Mouse (Mus musculus) erythroblast, embryonic 14.5 days (primary cell): ENCODE results near the gene Dnaja3. TPM values are rescaled to one million over a fixed set of nuclear protein-coding genes. Genes with fewer than 3 reads are reported as not detected.

Source experiments
- H3K27me3 ChIP-seq: 2 replicates; pipeline ENCODE4 v1.6.1; 2012; ENCODE audit warnings: inconsistent platforms; ENCODE audit not compliant: control insufficient read depth
- H3K36me3 ChIP-seq: 2 replicates; pipeline ENCODE4 v1.6.1; 2012; ENCODE audit warnings: mild to moderate bottlenecking, inconsistent platforms; ENCODE audit not compliant: control insufficient read depth
- H3K4me1 ChIP-seq: 2 replicates; pipeline ENCODE4 v1.6.1; 2012; ENCODE audit warnings: inconsistent platforms; ENCODE audit not compliant: control insufficient read depth
- H3K4me3 ChIP-seq: replicated peaks from 2 replicates; pipeline ENCODE3; 2012; ENCODE audit warnings: moderate library complexity, mild to moderate bottlenecking, inconsistent platforms
- H3K9me3 ChIP-seq: 2 replicates; pipeline ENCODE4 v1.6.1; 2012; ENCODE audit warnings: low read length, inconsistent platforms, mixed read lengths; ENCODE audit not compliant: control insufficient read depth
- GATA1 ChIP-seq: IDR thresholded peaks from 2 replicates; pipeline ENCODE4 v1.6.1; 2012; ENCODE audit warnings: low read length, inconsistent platforms, mixed read lengths
- TAL1 ChIP-seq: IDR thresholded peaks from 3 replicates; pipeline ENCODE4 v1.6.1; 2012; ENCODE audit warnings: low read length, inconsistent platforms, mixed read lengths
- polyA plus RNA-seq: library from polyadenylated mRNA; stranded (reverse); fragments of >175 nt; gene quantifications from 2 replicates; pipeline ENCODE4 v1.2.3, GENCODE M21; 2012

The Dnaja3 gene
- polyA plus RNA-seq, 1 experiment = 0.66 TPM

GRCm38 (mm10) chr16:4722128-4722914 is 82.5 kb downstream of the Dnaja3 start:
- H3K27me3 ChIP-seq = no peaks in the 10 kb centered on the region
- H3K36me3 ChIP-seq = no peaks in the 10 kb centered on the region
- TF ChIP-seq TAL1 (no peak), GATA1 (no peak)
- H3K4me3 ChIP-seq = no peak overlapping the region
- peaks cover 52% of the 10 kb centered on the region for H3K4me1 ChIP-seq
- H3K9me3 ChIP-seq = no peaks in the 10 kb centered on the region

GRCm38 (mm10) chr16:4722915-4723209 is 83.1 kb downstream of the Dnaja3 start:
- TF ChIP-seq TAL1 = no peak
- TF ChIP-seq GATA1 = no peak
- Histone ChIP-seq H3K4me3 (no peak overlapping the region), H3K4me1 (peaks cover 52% of the 10 kb centered on the region), H3K36me3 (no peaks in the 10 kb centered on the region), H3K27me3 (no peaks in the 10 kb centered on the region), H3K9me3 (no peaks in the 10 kb centered on the region)

- no peaks in the 10 kb centered on the region for H3K27me3 ChIP-seq
- TF ChIP-seq GATA1 (no peak), TAL1 (no peak)
- peaks cover 41% of the 10 kb centered on the region for H3K4me1 ChIP-seq
- no peaks in the 10 kb centered on the region for H3K9me3 ChIP-seq
- no peaks in the 10 kb centered on the region for H3K36me3 ChIP-seq
- no peak overlapping the region for H3K4me3 ChIP-seq
Observed at GRCm38 (mm10) chr16:4725266-4725665, 85.5 kb downstream of the Dnaja3 start.

- H3K4me1 ChIP-seq = peaks cover 41% of the 10 kb centered on the region
- H3K9me3 ChIP-seq = no peaks in the 10 kb centered on the region
- H3K4me3 ChIP-seq = peak within 1 kb of the TSS; percentile 79
- H3K36me3 ChIP-seq = no peaks in the 10 kb centered on the region
- H3K27me3 ChIP-seq = no peaks in the 10 kb centered on the region
- TF ChIP-seq GATA1 (no peak), TAL1 (no peak)
Observed at GRCm38 (mm10) chr16:4725780-4726527, 86.2 kb downstream of the Dnaja3 start, which contains the start of gene Hmox2. Gene Hmox2 (plus strand): TSS chr16:4726361.

- Histone ChIP-seq H3K4me3 (peak overlapping the region; percentile 79), H3K4me1 (peaks cover 41% of the 10 kb centered on the region), H3K36me3 (no peaks in the 10 kb centered on the region), H3K9me3 (no peaks in the 10 kb centered on the region), H3K27me3 (no peaks in the 10 kb centered on the region)
- no peak for TF ChIP-seq GATA1
- TF ChIP-seq TAL1 = no peak
Observed at GRCm38 (mm10) chr16:4726528-4727128, 86.8 kb downstream of the Dnaja3 start.

- Histone ChIP-seq H3K27me3 (no peaks in the 10 kb centered on the region), H3K9me3 (no peaks in the 10 kb centered on the region), H3K36me3 (no peaks in the 10 kb centered on the region), H3K4me1 (peaks cover 40% of the 10 kb centered on the region), H3K4me3 (no peak overlapping the region)
- TF ChIP-seq GATA1 (no peak), TAL1 (no peak)
Observed at GRCm38 (mm10) chr16:4727526-4727925, 87.7 kb downstream of the Dnaja3 start.

- Histone ChIP-seq H3K9me3 (no peaks in the 10 kb centered on the region), H3K36me3 (no peaks in the 10 kb centered on the region), H3K4me3 (no peak overlapping the region), H3K27me3 (no peaks in the 10 kb centered on the region), H3K4me1 (peaks cover 36% of the 10 kb centered on the region)
- TF ChIP-seq TAL1 = no peak
- no peak for TF ChIP-seq GATA1
Observed at GRCm38 (mm10) chr16:4727963-4728362, 88.2 kb downstream of the Dnaja3 start.

- no peaks in the 10 kb centered on the region for H3K27me3 ChIP-seq
- H3K4me1 ChIP-seq = peaks cover 25% of the 10 kb centered on the region
- no peaks in the 10 kb centered on the region for H3K9me3 ChIP-seq
- H3K4me3 ChIP-seq = no peak overlapping the region
- no peak for TF ChIP-seq GATA1
- no peak for TF ChIP-seq TAL1
- H3K36me3 ChIP-seq = no peaks in the 10 kb centered on the region
Observed at GRCm38 (mm10) chr16:4730776-4731358, 91.1 kb downstream of the Dnaja3 start.

- Histone ChIP-seq H3K9me3 (no peaks in the 10 kb centered on the region), H3K4me1 (no peaks in the 10 kb centered on the region), H3K27me3 (no peaks in the 10 kb centered on the region), H3K4me3 (no peak overlapping the region), H3K36me3 (no peaks in the 10 kb centered on the region)
- TF ChIP-seq TAL1 (no peak), GATA1 (no peak)
Observed at GRCm38 (mm10) chr16:4736262-4736661, 96.5 kb downstream of the Dnaja3 start.
